Mouse (Mus musculus) layer of hippocampus, adult 18-20 months (tissue): Measurements from ENCODE around the gene Kcnh4. TPM values are rescaled to one million over a fixed set of nuclear protein-coding genes. Genes with fewer than 3 reads are reported as not detected.

Experiments
- DNase-seq, 2 experiments: peaks; one replicate each; pipeline ENCODE4 v3.0.0; 2022; ENCODE audit warnings: low spot score in 2 of 2
- long read RNA-seq: library from polyadenylated mRNA; stranded (forward); transcript quantifications from one replicate; pipeline ENCODE4 v2.0.0, GENCODE M21; 2021
- total RNA-seq, 2 experiments: library from RNA; stranded (reverse); gene quantifications; 2 replicates each; pipeline ENCODE4 v1.2.3; 2021

Gene Kcnh4
- total RNA-seq, result 1 to 10 TPM; 2.0 to 2.1 TPM
- long read RNA-seq, partial matches to known transcripts, result 1 of 2 reads
- long read RNA-seq, other reads (novel, unspliced or antisense), result 0 of 2 reads

- DNase-seq, result peak; percentile 89 to 92
These were observed at the start of gene Kcnh4 for GRCm38 (mm10) chr11:100759611-100760233. Gene Kcnh4, minus strand, starts transcription at chr11:100759942.

- DNase-seq, result no peak
These were observed 46.9 kb upstream of the Kcnh4 start for GRCm38 (mm10) chr11:100806380-100807305.

GRCm38 (mm10) chr11:100805535-100805934 lies 45.8 kb upstream of the Kcnh4 start:
- DNase-seq, result no peak

- DNase-seq, result no peak
These were observed 44.7 kb upstream of the Kcnh4 start for GRCm38 (mm10) chr11:100804409-100804808.

DNA sequence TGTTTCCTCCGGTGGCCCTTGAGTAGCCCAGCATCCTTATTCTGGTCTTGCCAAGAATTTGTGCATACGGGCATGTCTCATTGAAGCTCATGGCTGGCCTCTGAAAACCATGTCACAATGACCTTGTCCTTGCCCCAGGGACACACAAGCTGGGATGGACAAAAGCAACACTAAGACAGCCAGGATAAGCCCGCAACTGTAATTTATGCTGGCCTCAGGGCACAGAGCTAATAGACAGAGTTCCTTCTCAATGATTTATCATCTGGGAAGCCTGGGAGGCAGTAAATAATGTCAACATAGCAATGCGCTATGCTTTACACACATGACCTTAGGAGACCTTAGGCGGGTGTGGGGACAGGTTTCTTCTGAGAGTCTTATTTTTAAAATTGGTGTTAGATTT lies 39.7 kb upstream of the Kcnh4 start:
- DNase-seq, result no peak

- DNase-seq, result no peak
These were observed 36.8 kb upstream of the Kcnh4 start for GRCm38 (mm10) chr11:100796585-100796984.

DNA sequence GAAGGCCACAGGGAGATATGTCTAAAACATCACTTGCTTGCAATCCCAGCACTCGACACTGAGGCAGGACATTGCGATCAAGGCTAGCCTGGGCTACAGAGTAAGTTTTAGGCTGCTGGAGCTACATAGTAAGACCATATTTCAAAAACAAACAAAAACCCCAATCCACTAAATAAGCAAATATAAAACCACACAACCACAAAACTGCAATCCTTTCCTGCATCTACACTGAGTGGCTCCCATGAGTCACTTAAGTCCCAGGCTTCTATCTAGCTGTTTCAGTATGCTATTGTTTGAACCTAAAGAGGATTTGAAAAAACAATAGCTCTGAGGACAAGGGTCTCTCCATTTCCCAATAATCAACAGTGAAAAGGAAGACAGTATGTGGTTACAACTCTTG lies 35.6 kb upstream of the Kcnh4 start:
- DNase-seq, result no peak

- peak in 1 of 2 experiments; percentile 31 for DNase-seq
These were observed 31.8 kb upstream of the Kcnh4 start for GRCm38 (mm10) chr11:100791457-100792049.

DNA sequence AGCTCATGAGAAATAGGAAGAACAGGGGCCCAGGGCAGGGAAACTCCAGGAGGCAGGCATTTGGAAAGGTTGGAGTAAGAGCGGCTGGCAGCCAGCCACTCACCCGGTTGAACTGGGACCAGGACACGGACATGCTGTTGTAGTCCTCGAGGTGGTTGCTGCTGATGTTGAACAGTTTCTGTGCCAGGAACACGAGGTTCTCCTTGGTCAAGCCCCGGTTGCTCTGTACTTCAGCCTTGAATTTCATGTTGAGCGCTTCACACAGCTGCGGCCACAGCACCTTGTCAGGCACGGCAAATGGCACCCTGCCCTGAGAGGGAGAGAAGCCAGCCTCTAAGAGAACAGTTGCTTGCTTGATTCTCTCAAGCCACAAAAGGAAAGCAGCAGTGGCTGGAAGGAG lies 30.9 kb upstream of the Kcnh4 start:
- peak in 1 of 2 experiments; percentile 49 for DNase-seq

DNA sequence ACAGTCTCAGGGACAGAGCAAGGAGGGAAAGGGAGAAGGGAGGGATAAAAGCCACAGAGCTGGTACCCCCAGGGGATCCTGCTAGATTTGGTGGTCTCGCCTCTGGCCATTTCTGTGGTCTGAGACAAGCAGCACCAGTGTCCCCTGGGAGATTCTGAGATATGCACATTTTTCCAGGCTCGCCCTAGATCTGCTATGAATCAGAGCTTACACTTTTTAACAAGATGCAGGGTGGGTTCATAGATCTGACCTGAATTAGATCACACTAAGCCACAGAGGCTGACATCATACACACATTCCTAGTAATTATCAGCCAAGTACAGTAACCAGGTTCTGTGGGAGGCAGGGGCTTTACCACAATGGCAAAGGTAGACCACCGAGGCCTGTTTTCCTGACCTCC lies 30.0 kb upstream of the Kcnh4 start:
- DNase-seq, result no peak

- DNase-seq, result peak in 1 of 2 experiments; percentile 30
These were observed 26.0 kb upstream of the Kcnh4 start for GRCm38 (mm10) chr11:100785774-100786173.

- no peak for DNase-seq
These were observed 24.5 kb upstream of the Kcnh4 start for GRCm38 (mm10) chr11:100784286-100784685.

DNA sequence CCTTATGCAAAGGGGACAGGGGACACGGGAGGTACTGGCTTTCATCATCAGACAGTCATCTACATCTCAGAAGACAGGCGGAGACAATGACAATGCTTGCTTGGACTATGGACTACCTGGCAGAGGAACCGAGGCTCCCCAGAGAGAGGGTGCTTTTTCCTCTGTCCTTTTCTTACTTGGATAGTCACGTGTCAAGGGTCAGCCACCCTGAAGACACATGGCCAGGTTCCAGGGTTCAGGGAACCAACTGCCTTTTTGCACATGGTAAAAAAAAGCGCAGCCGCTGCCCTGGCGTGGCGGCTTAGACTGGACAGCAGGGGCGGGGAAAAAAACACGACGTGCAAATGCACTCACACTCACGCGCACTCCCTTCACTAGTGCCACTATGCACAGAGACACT lies 22.8 kb upstream of the Kcnh4 start:
- DNase-seq, result no peak

DNA sequence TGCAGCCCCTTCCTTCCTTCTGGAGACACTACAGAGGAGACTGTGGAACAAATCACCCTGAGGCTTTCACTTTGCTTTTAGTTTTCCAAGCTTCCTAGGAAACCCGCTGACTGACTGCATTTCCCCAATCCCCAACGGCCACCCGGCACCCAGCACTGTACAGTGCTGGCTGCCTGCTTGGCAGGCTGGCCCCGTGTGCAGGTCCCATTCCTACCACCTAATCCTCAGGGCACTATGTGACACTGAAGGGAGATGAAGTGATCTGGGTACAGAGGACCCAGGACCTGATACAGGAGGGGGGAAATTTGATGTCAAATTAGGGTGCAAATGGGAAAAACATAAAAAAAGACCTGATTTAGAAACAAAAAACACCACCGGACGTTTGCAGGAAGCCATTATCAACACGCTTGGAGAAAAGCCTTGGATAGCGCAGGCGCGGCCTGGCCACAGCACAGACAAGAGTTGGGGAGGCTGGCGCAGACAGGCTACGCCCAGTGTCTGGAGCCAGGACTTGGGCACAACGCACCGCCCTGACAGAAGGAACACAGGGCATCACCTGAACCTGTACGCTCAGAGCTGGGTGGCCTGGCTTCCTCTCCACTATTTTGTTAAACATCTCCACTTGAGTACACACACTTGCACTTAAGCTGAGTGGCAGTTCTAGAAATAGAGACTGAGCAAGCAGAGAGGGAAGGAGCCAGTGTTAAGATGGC lies 22.2 kb upstream of the Kcnh4 start:
- no peak for DNase-seq

- no peak for DNase-seq
These were observed 20.5 kb upstream of the Kcnh4 start for GRCm38 (mm10) chr11:100780247-100780646.

- no peak for DNase-seq
These were observed 18.3 kb upstream of the Kcnh4 start for GRCm38 (mm10) chr11:100778069-100778468.

DNA sequence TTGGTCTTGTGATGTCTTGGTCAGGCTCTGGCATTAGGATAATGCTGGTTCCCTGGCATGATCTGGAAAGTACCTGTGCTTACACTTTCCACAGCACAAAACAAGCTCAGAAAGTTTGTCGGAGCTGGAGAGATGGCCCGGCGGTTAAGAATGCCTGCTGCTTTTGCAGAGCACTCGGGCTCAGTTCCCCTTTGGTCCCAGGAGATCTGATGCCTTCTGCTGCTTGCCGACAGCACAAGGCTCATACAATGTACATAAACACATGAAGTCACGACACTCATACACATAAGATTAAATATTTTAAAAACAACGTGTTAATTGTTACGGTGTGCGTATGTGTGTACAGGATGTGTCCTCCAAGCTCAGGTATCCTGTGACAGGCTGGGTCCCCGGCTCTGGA lies 16.2 kb upstream of the Kcnh4 start:
- DNase-seq, result no peak

DNA sequence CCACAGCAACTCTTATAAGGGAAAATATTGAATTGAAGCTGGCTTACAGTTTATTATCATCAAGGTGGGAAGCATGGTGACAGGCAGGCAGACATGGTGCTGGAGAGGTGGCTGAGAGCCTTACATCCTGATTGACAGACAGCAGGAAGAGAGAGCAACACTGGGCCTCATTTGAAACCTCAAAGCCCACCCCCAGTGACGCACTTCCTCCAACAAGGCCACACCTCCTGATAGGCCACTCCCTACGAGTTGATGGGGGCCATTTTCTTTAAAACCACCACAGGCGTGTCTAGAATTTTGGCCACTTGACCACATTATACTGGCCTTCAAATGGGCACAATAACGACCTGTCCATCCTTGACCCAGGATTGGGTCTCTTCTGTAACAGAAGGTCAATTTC lies 14.5 kb upstream of the Kcnh4 start:
- DNase-seq, result no peak

GRCm38 (mm10) chr11:100770646-100771408 lies 11.1 kb upstream of the Kcnh4 start, which contains the start of gene Ghdc:
Gene Ghdc, minus strand, starts transcription at chr11:100770957.
- peak; percentile 60 to 79 for DNase-seq

GRCm38 (mm10) chr11:100769980-100770379 lies 10.2 kb upstream of the Kcnh4 start:
- DNase-seq, result no peak
